Mouse (Mus musculus) forebrain, postnatal 0 days (tissue): ENCODE data around the gene Card9. TPM values are rescaled to one million over a fixed set of nuclear protein-coding genes. Genes with fewer than 3 reads are reported as not detected.

Experiments
- ATAC-seq: fragments of 200-750 bp; cut with Nextera tagmentation; 2 replicates; pipeline ENCODE4 v1.8.0; 2017; ENCODE audit warnings: mild to moderate bottlenecking, moderate library complexity
- DNase-seq: peaks from one replicate; pipeline ENCODE4 v3.0.0-alpha.2; 2015
- H3K27ac ChIP-seq: fragments of 300-500 bp; sonication (generic); 2 replicates; pipeline ENCODE4 v1.5.1; 2014; ENCODE audit warnings: low read depth, mild to moderate bottlenecking, antibody characterized with exemption, low read length, moderate library complexity, mixed read lengths
- H3K27me3 ChIP-seq: fragments of 300-500 bp; sonication (generic); 2 replicates; pipeline ENCODE4 v1.6.1; 2014; ENCODE audit warnings: mild to moderate bottlenecking, low read length, mixed read lengths; ENCODE audit not compliant: insufficient read depth
- H3K36me3 ChIP-seq: fragments of 300-500 bp; sonication (generic); 2 replicates; pipeline ENCODE4 v1.6.1; 2014; ENCODE audit warnings: mild to moderate bottlenecking, moderate library complexity; ENCODE audit not compliant: insufficient read depth
- H3K4me1 ChIP-seq: fragments of 300-500 bp; sonication (generic); 2 replicates; pipeline ENCODE4 v1.6.1; 2014; ENCODE audit warnings: antibody characterized with exemption; ENCODE audit not compliant: insufficient read depth
- H3K4me2 ChIP-seq: fragments of 300-500 bp; sonication (generic); 2 replicates; pipeline ENCODE4 v1.6.1; 2014; ENCODE audit warnings: low read depth, mild to moderate bottlenecking, moderate library complexity
- H3K4me3 ChIP-seq: fragments of 300-500 bp; sonication (generic); 2 replicates; pipeline ENCODE4 v1.5.1; 2014; ENCODE audit warnings: low read depth, low read length, mixed read lengths
- H3K9ac ChIP-seq: fragments of 300-500 bp; sonication (generic); 2 replicates; pipeline ENCODE4 v1.6.1; 2014; ENCODE audit warnings: mild to moderate bottlenecking
- H3K9me3 ChIP-seq: fragments of 300-500 bp; sonication (generic); 2 replicates; pipeline ENCODE4 v1.6.1; 2016; ENCODE audit warnings: low read length
- CTCF ChIP-seq: sonication (generic); IDR thresholded peaks from 2 replicates; pipeline ENCODE4 v1.5.1; 2016; ENCODE audit warnings: antibody characterized with exemption, control low read depth, low read depth
- WGBS: fragments of 180-500 bp; shearing (Covaris S2); extraction: QIAGEN DNeasy Blood & Tissue Kit; methylation state at CpG from one replicate; pipeline ENCODE4 v1.1.7; 2014; 5-methylcytosine and 5-hydroxymethylcytosine counted together
- polyA plus RNA-seq: library from polyadenylated mRNA; unstranded; fragments of >200 nt; fragmentation: Nextera tagmentation; extraction: Ambion mirVana; gene quantifications from 2 replicates; pipeline ENCODE4 v1.2.1, GENCODE M21; 2015
- total RNA-seq: library from RNA; depleted of rRNA; stranded (reverse); fragments of >200 nt; gene quantifications from 2 replicates; pipeline ENCODE4 v1.2.3, GENCODE M21; 2014

Card9 gene
- total and polyA plus RNA-seq, 2 experiments from 2014 or later: 1.8 to 4.0 TPM

DNA sequence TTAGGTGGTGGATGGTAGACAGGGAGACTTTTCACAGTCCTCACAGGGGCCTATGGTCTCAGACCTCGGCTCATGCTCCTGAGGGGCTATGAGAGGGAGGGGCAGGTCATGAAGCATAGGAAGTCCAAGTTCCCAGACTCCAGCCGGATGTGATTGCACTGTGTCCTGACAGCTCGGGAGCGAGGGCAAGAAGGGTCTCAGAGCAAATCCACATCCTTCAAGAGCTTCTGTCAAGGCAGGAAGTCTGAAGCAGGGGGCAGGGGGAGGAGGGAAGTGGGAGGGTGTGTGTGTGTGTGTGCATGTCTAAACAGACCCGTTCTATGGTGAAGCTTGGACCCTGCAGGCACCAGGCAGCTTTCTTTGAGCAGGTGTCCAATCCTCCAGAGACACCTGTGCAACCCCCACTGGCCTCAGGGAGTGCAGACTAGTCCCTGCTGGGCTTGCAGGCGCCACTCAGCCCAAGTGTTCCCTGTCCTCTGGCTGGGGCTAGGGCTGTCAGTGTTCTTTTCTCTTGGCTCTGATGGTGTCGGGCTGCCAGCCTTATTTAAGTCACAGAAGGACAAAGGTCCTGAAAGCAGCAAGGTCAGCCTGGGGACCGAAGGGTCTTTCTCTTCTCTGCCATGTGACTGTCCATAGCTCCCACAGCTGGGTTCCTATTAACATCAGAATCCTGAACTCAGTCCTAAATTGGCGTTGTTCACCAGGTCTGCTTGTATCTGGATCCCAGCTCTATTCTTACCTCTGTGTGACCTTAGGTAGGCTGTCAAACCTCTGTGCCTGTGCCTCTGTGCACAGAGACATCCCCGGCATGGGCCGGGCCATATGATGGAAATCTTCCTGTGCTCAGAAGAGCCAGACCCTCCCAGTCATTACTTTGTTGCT, 17.9 kb downstream of the Card9 start:
- Histone ChIP-seq H3K4me2 (no peak overlapping the region), H3K9ac (no peak overlapping the region), H3K4me1 (no peaks in the 10 kb centered on the region), H3K36me3 (peaks cover 89% of the 10 kb centered on the region), H3K27ac (no peak overlapping the region), H3K27me3 (no peaks in the 10 kb centered on the region), H3K9me3 (no peaks in the 10 kb centered on the region), H3K4me3 (no peak overlapping the region)
- 74% methylated on average over 11 of the region's 11 CpGs for WGBS
- TF ChIP-seq CTCF: no peak
- ATAC-seq (no peak), DNase-seq (no peak)

DNA sequence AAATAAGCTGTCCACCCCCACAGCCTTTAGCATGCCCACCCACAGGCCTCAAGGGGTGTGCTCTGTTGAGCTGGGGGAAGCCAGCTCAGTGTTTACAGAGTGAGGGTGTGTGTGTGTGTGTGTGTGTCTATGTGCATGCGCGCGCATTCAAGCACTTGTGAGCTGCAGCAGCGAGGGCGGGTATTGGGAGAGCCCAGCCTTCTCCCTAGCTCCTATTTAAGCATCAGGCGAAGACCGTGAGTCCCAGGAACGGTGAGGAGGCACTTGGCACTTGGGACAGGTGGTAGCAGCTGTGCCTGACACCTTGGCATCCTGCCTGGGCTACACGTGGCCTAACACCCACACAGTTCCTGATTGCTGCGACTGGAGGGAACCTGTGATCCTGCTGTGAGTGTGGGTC, 18.7 kb downstream of the Card9 start:
- no peak overlapping the region for H3K27ac ChIP-seq
- no peaks in the 10 kb centered on the region for H3K9me3 ChIP-seq
- WGBS: 53% methylated on average over 10 of the region's 10 CpGs
- H3K4me3 ChIP-seq: no peak overlapping the region
- H3K4me1 ChIP-seq: no peaks in the 10 kb centered on the region
- ATAC-seq: no peak
- no peak overlapping the region for H3K9ac ChIP-seq
- no peak for TF ChIP-seq CTCF
- no peaks in the 10 kb centered on the region for H3K27me3 ChIP-seq
- no peak for DNase-seq
- H3K36me3 ChIP-seq: peaks cover 81% of the 10 kb centered on the region
- no peak overlapping the region for H3K4me2 ChIP-seq

GRCm38 (mm10) chr2:26341510-26341981, 19.2 kb downstream of the Card9 start:
- Histone ChIP-seq H3K9ac (no peak overlapping the region), H3K27me3 (no peaks in the 10 kb centered on the region), H3K36me3 (peaks cover 76% of the 10 kb centered on the region), H3K4me1 (no peaks in the 10 kb centered on the region), H3K4me3 (no peak overlapping the region), H3K27ac (no peak overlapping the region), H3K9me3 (no peaks in the 10 kb centered on the region), H3K4me2 (no peak overlapping the region)
- ATAC-seq: no peak
- no peak for DNase-seq
- TF ChIP-seq CTCF: no peak
- 83% methylated on average over 2 of the region's 2 CpGs for WGBS

DNA sequence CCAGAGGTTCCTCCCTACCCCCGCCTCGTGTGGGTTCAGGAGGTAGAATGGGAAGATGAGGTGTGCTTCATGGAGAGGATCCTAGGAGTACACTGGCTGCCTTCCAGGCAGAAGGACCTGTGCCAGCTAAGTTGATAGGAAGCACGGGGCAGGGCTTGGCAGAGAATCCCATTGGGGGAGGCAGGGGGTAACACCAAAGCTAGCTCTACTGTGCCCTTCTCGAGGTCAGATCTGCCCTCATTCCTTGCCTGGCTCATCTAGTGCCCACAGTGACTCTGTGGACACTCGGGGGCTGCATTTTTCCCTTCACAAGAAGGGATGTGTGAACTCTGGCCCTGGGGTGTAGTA, 21.5 kb downstream of the Card9 start:
- no peak overlapping the region for H3K4me2 ChIP-seq
- WGBS: 76% methylated on average over 5 of the region's 5 CpGs
- peaks cover 54% of the 10 kb centered on the region for H3K36me3 ChIP-seq
- H3K27ac ChIP-seq: no peak overlapping the region
- TF ChIP-seq CTCF: no peak
- no peaks in the 10 kb centered on the region for H3K4me1 ChIP-seq
- H3K9ac ChIP-seq: no peak overlapping the region
- H3K27me3 ChIP-seq: no peaks in the 10 kb centered on the region
- no peak overlapping the region for H3K4me3 ChIP-seq
- ATAC-seq (no peak), DNase-seq (no peak)
- H3K9me3 ChIP-seq: no peaks in the 10 kb centered on the region

- Histone ChIP-seq H3K36me3 (peaks cover 51% of the 10 kb centered on the region), H3K4me1 (no peaks in the 10 kb centered on the region), H3K4me2 (no peak overlapping the region), H3K27ac (no peak overlapping the region), H3K4me3 (no peak overlapping the region), H3K27me3 (no peaks in the 10 kb centered on the region), H3K9me3 (no peaks in the 10 kb centered on the region), H3K9ac (no peak overlapping the region)
- no peak for DNase-seq
- peak; percentile 42 for ATAC-seq
- no peak for TF ChIP-seq CTCF
- 87% methylated on average over 8 of the region's 13 CpGs for WGBS
These were observed 22.2 kb downstream of the Card9 start for GRCm38 (mm10) chr2:26338302-26339203.

- Histone ChIP-seq H3K36me3 (peaks cover 61% of the 10 kb centered on the region), H3K27me3 (no peaks in the 10 kb centered on the region), H3K9me3 (no peaks in the 10 kb centered on the region), H3K4me3 (no peak overlapping the region), H3K27ac (0 out of 2 replicates have a peak overlapping the region, but pooled peaks have one; percentile 3), H3K4me2 (no peak overlapping the region), H3K4me1 (no peaks in the 10 kb centered on the region), H3K9ac (no peak overlapping the region)
- no peak for TF ChIP-seq CTCF
- 62% methylated on average over 6 of the region's 6 CpGs for WGBS
- ATAC-seq (no peak), DNase-seq (no peak)
These were observed 30.0 kb downstream of the Card9 start for GRCm38 (mm10) chr2:26330702-26331101.

DNA sequence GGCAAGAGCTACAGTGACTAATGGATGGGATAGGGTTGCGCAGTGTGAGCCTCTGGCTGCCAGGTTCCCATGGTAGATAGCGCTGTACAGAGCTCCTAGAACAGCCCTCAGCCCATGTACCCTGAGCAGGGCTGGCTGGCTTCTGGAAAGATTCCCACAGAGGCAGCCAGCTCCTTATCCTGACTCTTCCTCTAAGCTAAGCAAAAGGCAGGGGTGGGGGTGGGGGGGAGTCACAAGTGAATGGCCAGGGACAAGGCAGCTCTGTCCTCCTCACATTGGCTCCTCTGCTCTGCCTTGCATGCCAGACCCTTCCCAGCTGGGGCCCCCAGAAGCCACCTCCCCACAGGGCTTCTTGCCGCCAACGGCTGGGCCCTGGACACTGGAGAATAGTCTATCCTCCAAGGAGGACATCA, 30.7 kb downstream of the Card9 start:
- H3K27me3 ChIP-seq: no peaks in the 10 kb centered on the region
- H3K36me3 ChIP-seq: peaks cover 68% of the 10 kb centered on the region
- no peak overlapping the region for H3K4me2 ChIP-seq
- no peak overlapping the region for H3K4me3 ChIP-seq
- ATAC-seq (peak; percentile 61), DNase-seq (no peak)
- 92% methylated on average over 4 of the region's 4 CpGs for WGBS
- H3K9me3 ChIP-seq: no peaks in the 10 kb centered on the region
- H3K4me1 ChIP-seq: no peaks in the 10 kb centered on the region
- H3K9ac ChIP-seq: 0 out of 2 replicates have a peak overlapping the region, but pooled peaks have one; percentile 6
- no peak for TF ChIP-seq CTCF
- 0 out of 2 replicates have a peak overlapping the region, but pooled peaks have one; percentile 3 for H3K27ac ChIP-seq
